Mouse (Mus musculus): ENCODE measurements around the gene Slc9a4.
"Not testable (repeated sequence)": the region's sequence is repeated elsewhere in the genome, so short reads cannot be mapped to it uniquely, and the experiment has no call there.

Slc9a4 gene

GRCm38 (mm10) chr1:40650803-40651497, 71.1 kb downstream of the Slc9a4 start:
- no peak for DNase-seq (ENCODE audit: low spot score in 2 of 2)

DNA sequence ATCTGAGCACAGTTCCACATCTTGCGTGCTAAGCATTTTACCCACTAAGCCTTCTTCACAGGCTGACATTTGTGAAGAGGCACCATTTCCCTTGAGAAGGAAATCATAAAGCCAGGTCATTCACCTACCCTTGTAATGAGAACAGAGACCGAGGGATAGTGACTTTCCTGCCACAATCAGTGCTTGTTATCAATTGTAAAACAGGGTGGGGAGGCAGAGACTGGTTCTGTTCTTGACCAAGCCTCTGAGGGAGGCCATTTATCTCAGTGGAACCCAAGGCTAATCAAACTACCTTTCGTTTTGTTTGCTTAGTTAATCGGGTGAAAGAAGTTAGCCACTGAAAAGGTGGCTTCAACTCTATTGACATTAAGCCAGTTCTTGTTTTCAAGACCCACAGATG, 77.2 kb downstream of the Slc9a4 start:
- DNase-seq (ENCODE audit: low spot score in 2 of 2), result no peak

DNA sequence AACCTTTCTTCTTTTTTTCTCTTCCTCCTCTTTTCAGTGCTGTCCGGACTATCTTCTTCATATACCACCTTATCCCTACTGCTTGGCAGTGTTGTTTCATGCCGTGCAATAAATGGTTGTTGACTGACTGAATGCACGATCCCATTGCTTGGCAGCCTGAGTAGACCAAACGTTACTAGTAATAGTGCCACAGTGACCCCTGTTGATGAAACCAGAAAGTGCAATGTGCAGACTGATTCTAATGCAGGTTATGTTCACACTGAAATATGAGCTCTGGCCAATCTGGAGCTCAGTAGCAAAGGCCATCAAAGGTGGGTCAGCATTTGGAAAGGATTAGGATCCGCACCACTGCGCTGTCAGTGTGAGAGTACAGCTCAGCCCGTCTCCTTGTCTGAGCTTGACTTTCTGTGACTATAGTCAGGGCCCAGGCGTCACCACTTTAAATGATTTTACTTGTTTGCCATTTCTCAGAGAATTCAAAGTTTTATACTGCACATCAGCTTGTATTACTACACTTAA, 78.2 kb downstream of the Slc9a4 start:
- DNase-seq (ENCODE audit: low spot score in 2 of 2), result no peak

DNA sequence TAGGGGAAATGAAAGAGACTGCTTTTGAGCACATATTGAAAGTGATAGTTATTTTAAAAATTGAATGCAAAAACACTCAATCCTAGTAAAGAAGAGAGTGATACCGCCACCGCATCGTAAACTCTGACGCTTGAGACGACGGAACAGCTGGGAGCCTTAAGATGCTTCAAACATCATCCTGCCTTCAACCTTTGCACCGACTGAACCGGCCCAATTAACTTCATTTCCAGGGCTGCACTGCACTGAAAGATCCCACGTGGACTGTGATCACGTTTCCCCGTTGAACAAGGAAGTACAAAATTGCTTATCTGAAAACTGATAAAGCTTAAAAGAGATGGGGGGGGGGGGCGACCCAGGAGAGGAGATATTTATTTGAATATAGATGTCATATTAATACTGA, 79.1 kb downstream of the Slc9a4 start:
- no peak for DNase-seq (ENCODE audit: low spot score in 2 of 2)

DNA sequence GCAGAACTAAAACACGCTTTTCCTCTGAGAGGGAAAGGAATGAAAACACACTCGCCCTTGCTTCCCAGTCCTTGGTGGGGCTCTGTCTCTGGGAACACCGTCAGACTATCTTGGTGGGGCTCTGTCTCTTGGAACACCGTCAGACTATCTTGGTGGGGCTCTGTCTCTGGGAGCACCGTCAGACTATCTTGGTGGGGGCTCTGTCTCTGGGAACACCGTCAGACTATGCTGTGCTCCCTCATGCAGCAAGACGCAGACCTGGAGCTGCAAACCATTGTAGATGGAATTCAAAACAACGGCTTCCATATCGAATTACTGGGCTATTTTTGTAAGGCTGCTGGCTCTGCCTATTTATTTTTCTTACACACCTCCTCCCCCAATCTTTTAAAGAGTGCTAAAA, 79.6 kb downstream of the Slc9a4 start:
- no peak for DNase-seq (ENCODE audit: low spot score in 2 of 2)

GRCm38 (mm10) chr1:40660838-40661237, 81.0 kb downstream of the Slc9a4 start:
- DNase-seq (ENCODE audit: low spot score in 2 of 2), result no peak

DNA sequence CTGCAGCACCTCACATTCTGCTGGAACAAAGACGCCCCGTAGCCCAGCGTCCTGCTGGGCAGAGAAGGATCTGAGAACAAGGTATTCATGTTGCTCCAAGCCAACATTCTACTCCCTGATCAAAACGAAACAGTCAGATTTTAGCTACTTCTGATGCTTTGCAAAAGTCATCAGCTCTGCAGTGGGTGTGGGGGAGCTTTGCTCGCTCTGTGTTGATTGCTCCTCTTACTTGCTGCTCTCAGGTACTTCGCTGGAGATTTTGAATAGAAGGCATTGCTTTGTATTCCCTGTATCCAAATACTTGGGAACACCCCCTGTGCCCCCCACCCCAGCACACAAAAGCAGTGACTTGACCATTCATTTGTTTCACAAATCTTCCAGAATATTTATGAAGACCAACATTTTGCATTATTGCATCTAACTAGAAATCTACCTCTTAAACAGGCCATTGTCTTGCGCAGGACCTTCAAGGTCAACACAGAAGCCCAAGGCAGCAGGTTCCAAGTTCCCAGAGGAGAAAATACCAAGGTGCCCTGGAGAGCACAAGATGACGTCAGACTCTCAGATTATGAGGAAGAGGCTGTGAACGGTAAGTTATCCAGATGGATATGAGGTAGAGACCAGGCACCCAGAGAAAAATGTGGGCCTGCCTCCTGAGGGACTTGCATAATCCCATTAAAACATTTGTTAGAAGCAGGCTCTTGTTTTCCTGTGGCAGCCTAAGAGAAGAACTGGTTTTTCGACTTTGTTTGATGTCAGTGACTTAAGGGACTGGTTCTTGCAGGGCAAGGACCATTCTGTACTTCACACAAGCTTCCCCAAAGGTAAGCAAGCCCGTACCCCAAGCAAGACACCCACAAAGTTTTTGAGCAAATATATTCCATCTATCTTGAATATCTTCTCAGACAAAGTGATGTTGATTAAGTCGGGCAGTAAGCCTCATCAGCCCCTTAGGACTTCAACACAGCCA, 85.8 kb downstream of the Slc9a4 start:
- no peak for DNase-seq (ENCODE audit: low spot score in 2 of 2)

GRCm38 (mm10) chr1:40667442-40667841, 87.6 kb downstream of the Slc9a4 start:
- not testable (repeated sequence) for DNase-seq (ENCODE audit: low spot score in 2 of 2)

GRCm38 (mm10) chr1:40670025-40670424, 90.1 kb downstream of the Slc9a4 start:
- no peak for DNase-seq (ENCODE audit: low spot score in 2 of 2)

DNA sequence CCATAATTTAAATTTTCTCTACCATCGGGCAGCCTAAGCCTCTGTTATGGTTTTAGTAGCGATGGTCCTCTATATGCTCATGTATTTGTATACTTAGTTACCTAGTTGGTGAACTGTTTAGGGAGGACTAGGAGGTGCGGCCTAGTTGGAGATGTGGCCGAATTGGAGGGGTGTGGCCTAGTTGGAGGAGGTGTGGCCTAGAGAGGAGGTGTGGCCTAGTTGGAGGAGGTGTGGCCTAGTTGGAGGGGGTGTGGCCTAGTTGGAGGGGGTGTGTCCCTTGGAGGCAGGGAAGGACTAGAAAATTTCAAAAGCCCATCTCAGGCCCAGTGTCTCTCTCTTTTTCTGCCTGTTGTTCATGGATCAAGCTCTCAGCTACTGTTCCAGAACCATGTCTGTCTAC, 91.6 kb downstream of the Slc9a4 start:
- no peak for DNase-seq (ENCODE audit: low spot score in 2 of 2)

DNA sequence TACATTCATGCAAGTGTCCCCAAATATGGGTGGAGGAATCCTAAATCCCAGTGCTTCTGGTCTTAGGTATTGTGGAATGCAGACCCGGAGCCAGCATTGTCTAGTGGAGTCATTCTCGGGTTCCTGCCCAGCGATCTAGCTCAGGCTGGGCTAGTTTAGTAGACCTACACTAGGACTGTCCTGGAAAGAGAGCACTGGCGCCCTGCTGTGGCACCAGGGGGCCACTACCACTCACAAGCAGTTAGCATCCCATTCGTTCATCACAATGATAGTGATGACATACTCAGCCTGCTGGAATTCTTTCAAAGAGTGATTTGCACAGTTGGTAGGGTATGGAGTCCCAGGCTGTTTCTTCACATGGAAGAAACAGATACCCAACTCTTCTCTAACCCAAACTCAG, 97.4 kb downstream of the Slc9a4 start:
- DNase-seq (ENCODE audit: low spot score in 2 of 2), result no peak

All from spleen, postnatal 36 days (tissue).